Mouse (Mus musculus): ENCODE results near the gene Pdss2. TPM values are rescaled to one million over a fixed set of nuclear protein-coding genes. Genes with fewer than 3 reads are reported as not detected.
A peak's percentile ranks its signal among the peaks of the same experiment; 100 is the strongest.

The Pdss2 gene
- 10 to 100 TPM; 16.8 to 25.0 TPM for total RNA-seq (2021)
- long read RNA-seq, experiment 1, transcript Pdss2-201 (8 exons, 2,127 nt) = major isoform, 16 of 22 reads
- long read RNA-seq, experiment 1, partial matches to known transcripts = 0 of 22 reads
- long read RNA-seq, experiment 1, other reads (novel, unspliced or antisense) = 6 of 22 reads
- long read RNA-seq, experiment 2, transcript Pdss2-201 (8 exons, 2,127 nt) = major isoform, 18 of 29 reads
- long read RNA-seq, experiment 2, partial matches to known transcripts = 0 of 29 reads
- long read RNA-seq, experiment 2, other reads (novel, unspliced or antisense) = 11 of 29 reads

- H3K27ac ChIP-seq = peak within 1 kb of the TSS; percentile 98
- peak within 1 kb of the TSS; percentile 86 for H3K4me3 ChIP-seq
- intact Hi-C loops (cut with DNase I) = loop anchor here (2.0 to 5.0 kb wide), 2 partner anchors 158 to 229 kb away; no protein-coding TSS in a partner anchor
- peak; percentile 96 for DNase-seq
- no peak for TF ChIP-seq CTCF (IDR thresholded peaks at IDR 0.05)
Measured at GRCm38 (mm10) chr10:43220910-43221625, at the start of gene Pdss2. TSS of gene Pdss2 (plus strand) at chr10:43221486.

GRCm38 (mm10) chr10:43172066-43172465 is 49.2 kb upstream of the Pdss2 start:
- intact Hi-C loops (cut with DNase I) = loop anchor here (5.0 kb wide), 4 partner anchors 135 to 210 kb away; no protein-coding TSS in a partner anchor
- TF ChIP-seq CTCF (IDR thresholded peaks at IDR 0.05) = no peak
- peak overlapping the region; percentile 90 for H3K27ac ChIP-seq
- peak overlapping the region; percentile 88 for H3K4me3 ChIP-seq
- no peak for DNase-seq

GRCm38 (mm10) chr10:43172554-43172953 is 48.7 kb upstream of the Pdss2 start:
- peak overlapping the region; percentile 90 for H3K27ac ChIP-seq
- peak overlapping the region; percentile 88 for H3K4me3 ChIP-seq
- no peak for DNase-seq
- intact Hi-C loops (cut with DNase I) = loop anchor here (5.0 kb wide), 4 partner anchors 135 to 210 kb away; no protein-coding TSS in a partner anchor
- TF ChIP-seq CTCF (IDR thresholded peaks at IDR 0.05) = no peak

- Histone ChIP-seq H3K4me3 (peak overlapping the region; percentile 88), H3K27ac (peak overlapping the region; percentile 90)
- intact Hi-C loops (cut with DNase I) = loop anchor here (5.0 kb wide), 4 partner anchors 136 to 209 kb away; no protein-coding TSS in a partner anchor
- peak; percentile 89 for DNase-seq
- peak; percentile 19; the same call in 1 of the 2 replicates for TF ChIP-seq CTCF (IDR thresholded peaks at IDR 0.05)
Measured at GRCm38 (mm10) chr10:43173141-43173827, 48.0 kb upstream of the Pdss2 start.

GRCm38 (mm10) chr10:43173828-43174325 is 47.4 kb upstream of the Pdss2 start:
- TF ChIP-seq CTCF (IDR thresholded peaks at IDR 0.05) = no peak
- no peak for DNase-seq
- Histone ChIP-seq H3K4me3 (peak overlapping the region; percentile 88), H3K27ac (peak overlapping the region; percentile 90)
- intact Hi-C loops (cut with DNase I) = loop anchor here (5.0 kb wide), 4 partner anchors 137 to 208 kb away; no protein-coding TSS in a partner anchor

GRCm38 (mm10) chr10:43174326-43175155 is 46.7 kb upstream of the Pdss2 start, which contains the start of the genes Sobp and 9030612E09Rik:
TSS of gene Sobp (minus strand) at chr10:43174530.
TSS of gene 9030612E09Rik (plus strand) at chr10:43174704.
- intact Hi-C loops (cut with DNase I) = loop anchor here (5.0 kb wide), 5 partner anchors 43 to 208 kb away; no protein-coding TSS in a partner anchor
- peak within 1 kb of the TSS; percentile 88 for H3K4me3 ChIP-seq
- TF ChIP-seq CTCF (IDR thresholded peaks at IDR 0.05) = no peak
- DNase-seq = peak; percentile 87
- peak within 1 kb of the TSS; percentile 90 for H3K27ac ChIP-seq

- Histone ChIP-seq H3K27ac (peak overlapping the region; percentile 90), H3K4me3 (peak overlapping the region; percentile 88)
- intact Hi-C loops (cut with DNase I) = loop anchor here (5.0 kb wide), 1 partner anchor 42 kb away; no protein-coding TSS in a partner anchor
- TF ChIP-seq CTCF (IDR thresholded peaks at IDR 0.05) = no peak
- DNase-seq = peak; percentile 48
Measured at GRCm38 (mm10) chr10:43175156-43175601, 46.1 kb upstream of the Pdss2 start.

GRCm38 (mm10) chr10:43180313-43180912 is 40.9 kb upstream of the Pdss2 start:
- H3K27ac ChIP-seq = no peak overlapping the region
- no peak for DNase-seq
- H3K4me3 ChIP-seq = no peak overlapping the region
- no peak for TF ChIP-seq CTCF (IDR thresholded peaks at IDR 0.05)
- intact Hi-C loops (cut with DNase I) = no loop called here

- intact Hi-C loops (cut with DNase I) = no loop called here
- H3K4me3 ChIP-seq = no peak overlapping the region
- TF ChIP-seq CTCF (IDR thresholded peaks at IDR 0.05) = no peak
- no peak overlapping the region for H3K27ac ChIP-seq
- DNase-seq = no peak
Measured at GRCm38 (mm10) chr10:43200206-43200605, 21.1 kb upstream of the Pdss2 start.

- intact Hi-C loops (cut with DNase I) = no loop called here
- no peak overlapping the region for H3K4me3 ChIP-seq
- H3K27ac ChIP-seq = no peak overlapping the region
- DNase-seq = no peak
- TF ChIP-seq CTCF (IDR thresholded peaks at IDR 0.05) = no peak
Measured at GRCm38 (mm10) chr10:43203865-43204264, 17.4 kb upstream of the Pdss2 start.

GRCm38 (mm10) chr10:43211866-43212265 is 9.4 kb upstream of the Pdss2 start:
- peak; percentile 63 for TF ChIP-seq CTCF (IDR thresholded peaks at IDR 0.05)
- no peak overlapping the region for H3K4me3 ChIP-seq
- peak; percentile 48 for DNase-seq
- H3K27ac ChIP-seq = no peak overlapping the region
- intact Hi-C loops (cut with DNase I) = no loop called here

All from gastrocnemius, adult 2 months (tissue).